Mouse (Mus musculus) right cerebral cortex, adult 18-20 months (tissue): ENCODE measurements around the gene Dbndd1.
"Not testable (repeated sequence)": the region's sequence is repeated elsewhere in the genome, so short reads cannot be mapped to it uniquely, and the experiment has no call there.

ENCODE experiments used
- DNase-seq: peaks from one replicate; pipeline ENCODE4 v3.0.0; 2022; ENCODE audit warnings: mixed read lengths

The Dbndd1 gene

GRCm38 (mm10) chr8:123491280-123492075, 23.8 kb downstream of the Dbndd1 start:
- no peak for DNase-seq

DNA sequence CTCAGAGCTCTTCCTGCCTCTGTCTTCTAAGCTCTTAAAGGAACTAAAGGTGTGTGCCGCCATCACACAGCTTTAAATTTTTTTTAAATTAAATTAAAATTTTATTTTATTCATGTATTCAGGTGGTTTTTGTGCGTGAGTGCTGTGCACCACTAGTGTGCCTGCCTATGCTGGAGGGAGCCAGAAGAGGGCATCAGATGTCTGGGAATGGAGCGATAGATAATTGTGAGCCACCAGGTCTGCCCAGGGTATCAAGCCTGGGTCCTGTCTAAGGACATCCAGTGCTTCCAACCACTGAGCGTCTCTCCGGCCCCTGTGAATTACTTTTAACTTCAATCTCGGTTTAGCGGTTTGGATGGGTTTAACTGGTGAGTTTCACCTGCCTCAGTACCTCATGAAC, 32.6 kb downstream of the Dbndd1 start:
- no peak for DNase-seq

DNA sequence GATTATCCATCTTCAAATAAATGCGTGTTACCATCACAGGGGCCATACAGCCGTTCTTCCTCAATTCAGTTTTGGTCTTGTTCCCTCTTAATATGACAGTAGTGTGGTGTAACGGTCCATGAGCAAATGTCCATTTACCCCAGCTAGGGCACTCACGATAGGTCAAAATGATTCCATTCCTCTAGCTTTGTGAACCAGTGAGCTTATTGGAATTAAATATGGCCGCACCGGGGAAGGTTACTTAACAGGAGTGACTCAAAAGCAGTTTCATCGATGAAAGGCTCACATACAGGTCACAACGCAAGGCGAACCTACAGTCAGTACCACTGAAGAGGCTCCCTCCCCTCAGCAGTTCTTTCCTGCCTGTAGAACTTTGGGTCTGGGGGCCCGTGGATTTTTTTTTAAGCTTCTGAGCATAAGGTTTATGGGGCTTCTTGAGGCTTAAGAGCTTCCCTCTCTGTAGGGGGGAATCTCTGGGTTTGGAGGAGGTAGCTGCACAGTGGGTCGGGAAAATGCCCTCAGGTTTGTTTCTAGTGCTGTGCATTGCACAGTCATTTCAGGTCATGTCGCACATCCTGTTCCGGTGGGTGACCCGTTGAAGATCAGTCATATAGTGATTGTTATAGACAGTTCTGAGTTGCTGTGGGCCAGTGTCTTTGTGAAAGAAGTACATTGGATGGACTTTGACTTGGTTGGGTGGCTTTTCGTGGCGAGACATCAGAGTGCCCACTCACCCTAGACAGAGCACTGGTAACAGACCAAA, 36.6 kb downstream of the Dbndd1 start:
- no peak for DNase-seq

GRCm38 (mm10) chr8:123477737-123478258, 37.5 kb downstream of the Dbndd1 start, which contains the start of gene Afg3l1:
Gene Afg3l1, plus strand, starts transcription at chr8:123477903.
- peak; percentile 95 for DNase-seq

DNA sequence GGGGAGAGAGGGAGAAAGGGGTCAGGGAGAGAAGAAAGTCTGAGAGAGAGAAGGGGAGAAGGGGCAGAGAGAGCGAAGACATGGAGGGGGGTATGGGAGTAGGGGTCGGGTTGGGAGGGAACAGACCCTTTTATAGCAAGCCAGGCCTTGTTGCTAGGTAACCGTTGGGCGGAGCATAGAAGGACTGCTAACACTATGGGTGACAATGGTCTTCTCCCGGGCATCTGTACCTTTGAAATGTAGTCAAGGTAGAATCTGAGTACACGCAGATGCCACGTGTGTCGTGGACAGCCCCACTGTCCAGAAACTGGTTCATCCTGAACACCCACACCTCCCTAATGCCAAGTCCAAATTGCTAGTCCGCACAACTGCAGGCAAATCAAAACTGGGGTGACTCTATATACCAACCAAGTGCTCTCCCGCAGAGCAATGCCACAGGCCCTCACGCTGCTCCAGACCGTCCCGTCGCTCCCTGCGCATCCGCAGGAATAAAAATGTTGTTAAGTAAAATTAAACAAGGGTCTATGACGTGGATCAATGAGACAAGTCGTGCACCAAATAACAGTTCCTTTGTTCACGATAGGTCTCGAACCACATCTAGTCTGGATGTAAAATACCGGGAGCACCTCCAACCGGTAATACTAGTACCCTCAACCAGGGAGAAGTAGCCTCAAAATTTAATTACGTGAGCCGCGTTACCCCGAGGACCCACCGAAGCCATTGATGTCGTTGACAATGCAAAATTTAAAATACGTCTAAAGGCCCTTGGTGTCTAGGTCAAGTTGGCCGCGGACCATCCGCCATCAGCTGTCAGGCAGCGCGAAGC, 38.1 kb downstream of the Dbndd1 start:
- no peak for DNase-seq

- not testable (repeated sequence) for DNase-seq
These were observed 40.7 kb downstream of the Dbndd1 start for GRCm38 (mm10) chr8:123474549-123474948.

- DNase-seq: not testable (repeated sequence)
These were observed 42.3 kb downstream of the Dbndd1 start for GRCm38 (mm10) chr8:123472991-123473390.

GRCm38 (mm10) chr8:123467476-123467875, 47.8 kb downstream of the Dbndd1 start:
- no peak for DNase-seq

DNA sequence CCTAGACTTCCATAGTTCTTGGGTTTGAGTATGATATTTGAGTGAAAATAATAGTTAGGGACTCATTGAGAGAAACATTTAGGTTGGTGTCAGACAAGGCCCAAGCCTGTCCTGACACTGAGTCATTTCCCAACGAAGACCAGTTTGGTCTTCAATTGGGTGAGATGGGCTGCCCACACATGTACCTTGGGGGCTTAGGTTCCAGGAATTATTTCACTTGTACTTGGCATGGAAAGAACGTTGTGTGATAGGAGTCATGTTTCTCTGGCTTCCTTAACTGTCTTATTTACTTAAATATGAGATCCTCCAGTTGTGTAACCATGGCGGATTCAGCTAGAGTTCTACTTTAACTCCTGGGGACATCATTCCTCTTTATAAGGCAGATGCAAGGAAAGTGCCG, 51.6 kb downstream of the Dbndd1 start:
- no peak for DNase-seq
